Mouse (Mus musculus) kidney, adult 10 weeks (tissue): ENCODE data around the gene Cdiptos. TPM values are rescaled to one million over a fixed set of nuclear protein-coding genes. Genes with fewer than 3 reads are reported as not detected.

Experiments used
- polyA plus RNA-seq: library from polyadenylated mRNA; stranded (reverse); fragments of 350-450 nt; fragmentation: Illumina TruSeq; extraction: RNeasy Lipid Tissue Mini Kit (QIAGEN cat#74804); gene quantifications from one replicate; pipeline ENCODE4 v1.2.3, GENCODE M21; 2014; ENCODE audit warnings: low read depth, low replicate concordance

Gene Cdiptos
- not detected for polyA plus RNA-seq

DNA sequence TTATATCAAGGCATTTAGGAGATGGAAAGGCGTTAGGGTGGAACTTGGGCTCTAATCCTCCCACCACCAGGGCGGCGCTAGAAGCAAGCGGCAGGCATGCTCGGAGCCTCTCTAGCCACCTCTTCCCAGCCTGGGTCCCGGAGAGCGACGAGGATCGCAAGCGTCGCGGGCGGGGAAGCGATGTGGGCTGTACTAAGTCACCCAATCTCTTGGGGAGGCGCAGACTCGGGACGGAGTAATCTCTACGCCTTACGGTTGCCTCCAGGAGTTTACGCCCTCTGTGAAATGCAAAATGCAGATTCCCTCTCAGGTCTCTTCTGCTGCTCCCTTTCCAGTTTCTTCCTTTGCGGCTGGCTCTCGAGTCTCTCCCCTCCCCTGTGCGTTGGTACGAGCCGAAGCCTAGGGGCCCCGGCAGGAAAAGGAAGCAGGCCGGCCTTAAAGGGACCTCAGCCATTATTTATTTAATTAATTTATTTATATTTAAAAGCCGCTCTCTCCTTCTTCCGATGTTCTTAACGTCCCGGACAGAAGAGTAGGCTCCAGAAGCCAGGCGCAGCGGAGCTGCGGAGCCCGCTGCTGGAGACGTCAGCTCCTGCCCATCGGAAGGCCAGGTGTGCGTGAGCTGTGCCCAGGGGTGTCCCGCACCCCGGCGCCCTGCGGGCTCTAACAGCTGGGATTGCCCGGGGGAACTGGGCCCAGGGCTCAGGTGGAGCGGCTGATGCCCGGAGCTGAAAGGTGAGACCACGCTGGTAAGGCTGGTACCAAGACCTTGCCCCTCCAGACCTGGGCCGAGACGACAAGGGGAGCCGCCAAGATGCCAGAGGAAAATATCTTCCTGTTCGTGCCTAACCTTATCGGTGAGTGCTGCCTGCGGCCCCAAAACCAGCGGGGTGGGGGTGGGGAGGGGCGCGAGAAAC is at the start of gene Cdiptos:
Gene Cdiptos, minus strand, starts transcription at position 149 of the 917 bp plus-strand sequence.

DNA sequence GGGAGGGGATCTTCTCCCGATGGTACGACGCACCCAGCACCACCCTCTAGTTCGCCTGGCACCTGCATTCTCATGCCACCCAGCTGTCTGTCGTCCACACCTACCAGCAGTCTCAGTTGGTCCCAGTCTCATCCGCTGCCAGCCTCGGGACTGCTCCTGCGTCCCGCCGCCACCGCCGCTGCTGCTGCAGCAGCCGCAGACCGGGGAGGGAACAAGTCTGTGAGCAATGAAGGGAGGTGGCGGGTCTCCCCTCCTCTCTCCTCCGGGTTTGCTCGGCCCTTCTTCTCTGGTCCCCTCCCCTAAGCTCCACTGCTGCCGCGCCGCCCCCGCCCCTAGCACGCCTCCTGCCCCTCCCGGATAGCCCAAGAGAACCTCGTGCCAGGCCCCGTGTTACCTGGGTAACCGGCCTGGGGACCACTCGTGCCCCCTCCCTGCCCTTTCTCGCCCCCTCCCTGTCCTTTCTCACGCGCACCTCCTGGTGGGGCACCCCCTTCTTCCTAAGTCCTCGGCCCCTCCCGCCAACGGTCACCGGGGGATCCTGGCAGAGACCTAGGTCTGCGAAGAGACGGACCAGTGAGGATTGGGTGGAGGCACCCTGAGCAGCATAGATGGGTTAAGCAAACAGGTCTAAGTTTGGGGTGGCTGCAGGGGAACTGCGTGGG is 45.1 kb upstream of the Cdiptos start, which contains the start of the genes Gm42742 and Prrt2:
Gene Gm42742, minus strand, starts transcription at position 197 of the 662 bp plus-strand sequence.
Gene Prrt2, minus strand, starts transcription at position 311 of the 662 bp plus-strand sequence.

DNA sequence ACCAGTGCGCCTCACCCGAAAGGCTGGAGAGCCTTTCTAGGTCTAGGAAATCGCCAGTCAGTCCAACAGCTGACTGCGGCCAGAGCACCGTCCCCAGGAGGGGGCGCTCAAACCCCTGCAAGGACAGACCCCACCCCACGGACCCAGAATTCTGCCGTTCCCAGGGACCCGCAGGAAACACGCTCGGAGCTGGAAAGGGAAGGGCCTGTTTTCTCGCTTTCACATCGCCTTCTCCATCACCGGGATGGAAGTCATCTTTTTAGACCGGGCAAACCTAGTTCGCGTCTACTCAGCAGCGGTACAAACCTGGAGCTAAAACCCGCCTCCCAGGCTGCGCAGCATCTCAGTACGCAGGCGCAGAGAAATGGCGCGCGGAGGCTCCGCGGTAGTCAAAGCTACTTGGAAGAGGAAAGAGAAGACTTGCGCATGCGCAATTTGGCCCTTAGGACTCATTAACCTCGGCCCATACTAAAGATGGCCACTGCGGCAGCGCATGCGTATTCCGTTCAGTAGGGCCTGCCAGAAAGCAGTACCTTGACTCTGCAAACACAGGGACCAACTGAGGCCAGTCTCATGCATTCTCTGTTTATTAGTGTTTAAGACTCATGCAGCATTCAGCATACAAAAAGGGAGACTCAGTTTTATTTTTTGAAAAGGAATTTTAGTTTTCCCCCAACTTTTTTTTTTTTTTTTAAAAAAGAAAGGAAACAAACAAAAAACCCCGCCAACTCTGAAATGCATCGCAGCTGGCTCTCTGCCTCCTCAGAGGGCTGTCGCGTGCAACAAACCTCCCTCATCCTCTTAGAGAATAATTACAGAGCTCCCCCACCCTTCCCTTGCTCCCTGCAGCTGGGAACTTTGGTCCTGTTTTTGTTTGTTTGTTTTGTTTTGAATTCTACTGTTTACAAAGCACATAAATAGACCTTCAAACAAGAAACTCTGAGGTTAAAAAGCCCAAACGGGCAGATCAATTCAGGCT is 41.4 kb upstream of the Cdiptos start, which contains the start of gene Pagr1a:
Gene Pagr1a, minus strand, starts transcription at position 382 of the 979 bp plus-strand sequence.

DNA sequence TGATC is 40.4 kb upstream of the Cdiptos start, which contains the start of gene Pagr1b:
Gene Pagr1b, minus strand, starts transcription at position 4 of the 5 bp plus-strand sequence.

DNA sequence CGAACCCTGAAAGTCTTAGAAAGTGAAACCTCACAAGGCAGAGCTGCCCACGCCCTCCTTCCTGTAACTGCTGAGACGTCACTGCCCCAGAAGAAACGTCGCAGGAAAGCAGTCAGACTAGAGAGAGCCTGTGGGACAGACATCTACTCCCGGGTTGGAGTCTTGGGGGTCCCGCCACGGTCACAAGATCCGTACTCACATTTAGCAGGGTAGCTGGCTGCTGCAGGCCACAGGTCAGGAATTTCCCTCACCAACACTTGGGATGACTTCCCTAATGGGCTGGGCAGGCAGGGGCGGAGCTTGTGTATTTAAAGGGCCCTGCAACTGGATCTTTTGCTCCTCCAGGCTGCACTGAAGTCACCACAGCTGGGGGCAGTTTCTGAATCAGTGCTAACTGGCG is 38.4 kb upstream of the Cdiptos start, which contains the start of gene Mvp:
Gene Mvp, minus strand, starts transcription at position 302 of the 400 bp plus-strand sequence.

DNA sequence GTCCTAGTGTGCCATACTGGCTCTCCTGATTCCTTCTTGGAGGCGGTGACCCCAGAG is 177 bp downstream of the Cdiptos start, which contains the start of gene Cdipt:
Gene Cdipt, plus strand, starts transcription at position 22 of the 57 bp plus-strand sequence.

DNA sequence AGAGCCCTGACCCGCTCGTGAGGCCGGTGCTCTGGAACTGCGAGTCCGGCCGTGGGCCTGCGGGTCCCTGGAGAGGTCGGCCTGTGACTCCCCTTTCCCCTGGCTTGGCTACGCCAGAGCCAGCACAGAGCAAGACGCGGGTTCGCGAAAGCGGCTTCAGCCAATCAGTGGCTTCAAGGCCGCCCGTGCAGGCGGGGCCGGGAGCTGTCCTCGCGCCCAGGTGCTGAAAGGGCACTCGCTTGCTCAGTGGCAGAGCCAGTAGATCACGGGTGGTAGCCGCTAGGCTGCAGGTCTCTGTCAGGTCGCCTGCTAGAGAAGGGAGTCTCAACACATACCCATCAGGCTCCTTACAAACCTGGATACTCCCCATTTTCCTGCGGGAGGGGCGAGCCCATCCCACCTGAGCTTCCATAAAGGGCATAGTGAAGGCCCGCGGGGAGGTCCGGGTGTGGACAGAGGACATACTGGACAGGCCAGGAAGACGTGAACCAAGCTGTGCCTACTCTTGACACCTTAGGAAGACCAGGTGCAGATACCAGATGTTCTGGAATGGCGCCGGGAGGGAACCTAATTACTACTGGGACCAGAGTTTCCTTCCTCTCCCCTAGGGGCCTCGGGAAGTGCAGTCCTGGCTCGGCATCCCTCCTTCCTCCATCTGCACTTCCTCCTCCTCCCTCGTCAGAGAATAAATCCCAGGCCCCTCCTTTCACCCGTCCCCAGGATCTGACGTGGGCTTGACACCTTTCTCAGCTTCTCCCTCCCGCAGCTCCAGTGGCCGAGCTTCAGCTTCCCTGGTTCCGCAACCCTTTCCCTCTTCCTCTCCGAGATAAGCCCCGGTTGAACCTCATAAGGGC is 25.9 kb downstream of the Cdiptos start, which contains the start of gene Sez6l2:
Gene Sez6l2, plus strand, starts transcription at position 771 of the 854 bp plus-strand sequence.

DNA sequence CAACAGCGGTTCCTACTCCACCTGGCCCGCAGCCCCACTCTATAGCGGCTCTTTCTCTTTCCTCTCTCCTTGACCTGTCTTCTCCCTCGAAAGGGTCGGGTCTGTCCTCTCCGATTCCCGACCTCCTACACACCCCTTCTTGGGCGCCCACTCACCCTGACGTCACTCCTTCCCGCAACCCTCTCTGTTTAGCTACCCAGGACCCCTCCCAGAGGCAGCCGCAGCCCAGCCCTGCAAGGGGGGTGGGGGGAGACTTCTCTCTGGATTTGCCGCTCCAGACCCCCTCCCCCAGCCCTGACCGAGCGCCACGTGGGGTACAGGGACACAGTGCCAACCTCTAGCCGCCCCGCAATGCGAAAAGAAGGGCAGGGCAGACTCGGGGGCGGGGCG is 26.5 kb downstream of the Cdiptos start, which contains the start of gene Asphd1:
Gene Asphd1, minus strand, starts transcription at position 180 of the 390 bp plus-strand sequence.

DNA sequence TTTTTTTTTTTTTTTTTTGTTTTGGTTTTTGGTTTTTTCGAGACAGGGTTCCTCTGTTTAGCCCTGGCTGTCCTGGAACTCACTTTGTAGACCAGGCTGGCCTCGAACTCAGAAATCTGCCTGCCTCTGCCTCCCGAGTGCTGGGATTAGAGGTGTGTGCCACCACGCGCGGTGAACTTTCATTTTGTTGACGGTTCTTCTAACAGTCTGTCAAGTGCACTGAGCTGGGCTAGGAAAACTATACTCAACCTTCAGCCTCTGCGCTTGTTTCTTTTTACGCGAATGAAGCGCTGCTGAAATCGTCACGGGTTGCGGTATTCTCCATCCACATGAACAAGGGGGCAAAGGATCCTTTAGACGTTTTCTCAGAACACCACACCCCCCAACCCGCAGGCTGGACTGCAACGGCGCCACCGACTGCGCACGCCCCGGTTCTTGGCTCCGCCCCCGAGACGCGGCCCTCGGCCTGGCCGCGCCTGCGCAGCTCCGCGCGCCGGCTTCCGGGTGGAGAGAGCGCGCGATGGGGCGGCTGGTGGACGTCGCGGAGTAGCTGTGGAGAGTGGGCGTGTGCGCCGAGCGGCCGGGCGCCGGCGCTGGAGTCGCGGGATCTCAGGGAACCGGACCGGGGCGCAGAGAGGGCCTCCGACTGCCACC is 47.4 kb downstream of the Cdiptos start, which contains the start of gene Kctd13:
Gene Kctd13, plus strand, starts transcription at position 496 of the 654 bp plus-strand sequence.

DNA sequence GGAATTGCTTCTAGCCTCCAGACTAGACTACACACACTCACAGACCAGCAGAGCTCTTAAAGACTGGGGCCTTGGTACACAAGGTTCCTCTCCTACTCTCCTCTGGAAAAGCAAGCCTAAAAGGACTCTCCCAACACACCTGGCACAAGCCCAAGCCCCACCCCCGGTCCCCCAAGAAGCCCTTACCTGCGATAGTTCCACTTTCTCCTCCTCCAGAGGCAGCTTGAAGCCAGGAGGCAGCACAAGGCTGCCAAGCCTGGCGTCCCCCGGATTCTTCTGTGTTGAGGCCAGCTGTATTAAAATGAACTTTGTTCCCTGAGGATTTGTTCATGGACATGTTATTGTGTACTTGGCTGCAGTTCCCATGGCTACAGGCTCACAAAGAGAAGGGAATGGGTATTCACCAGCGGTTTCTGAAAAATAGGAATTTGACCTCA is 53.3 kb downstream of the Cdiptos start, which contains the start of gene Tmem219:
Gene Tmem219, minus strand, starts transcription at position 294 of the 437 bp plus-strand sequence.

Other genes starting within 250 kb of the Cdiptos start
- gene Mapk3, start 216.5 kb downstream of the Cdiptos start, polyA plus RNA-seq: 6.5 TPM
- 9.9 TPM for gene Gdpd3, start 209.8 kb downstream of the Cdiptos start, polyA plus RNA-seq
- 13.0 TPM for gene Ypel3, start 199.1 kb downstream of the Cdiptos start, polyA plus RNA-seq
- gene Tbx6, start 194.6 kb downstream of the Cdiptos start, polyA plus RNA-seq: not detected
- 29.0 TPM for gene Ppp4c, start 183.6 kb downstream of the Cdiptos start, polyA plus RNA-seq
- gene Fam57b, start 178.4 kb downstream of the Cdiptos start, polyA plus RNA-seq: not detected
- not detected for gene 4930451I11Rik, start 144.5 kb downstream of the Cdiptos start, polyA plus RNA-seq
- gene Doc2a, start 128.7 kb downstream of the Cdiptos start, polyA plus RNA-seq: not detected
- gene Hirip3, start 114.1 kb downstream of the Cdiptos start, polyA plus RNA-seq: 10.3 TPM
- gene Ino80e, start 113.7 kb downstream of the Cdiptos start, polyA plus RNA-seq: 10.2 TPM
- gene Taok2, start 91.4 kb downstream of the Cdiptos start, polyA plus RNA-seq: 6.5 TPM
- 6.4 TPM for gene Tmem219, start 53.2 kb downstream of the Cdiptos start, polyA plus RNA-seq
- gene Kctd13, start 47.2 kb downstream of the Cdiptos start, polyA plus RNA-seq: 1.1 TPM
- not detected for gene Asphd1, start 26.5 kb downstream of the Cdiptos start, polyA plus RNA-seq
- gene Sez6l2, start 25.5 kb downstream of the Cdiptos start, polyA plus RNA-seq: not detected
- gene Cdipt, start 184 bp downstream of the Cdiptos start, polyA plus RNA-seq: 10.3 TPM
- 0.53 TPM for gene Mvp, start 38.5 kb upstream of the Cdiptos start, polyA plus RNA-seq
- gene Pagr1b, start 40.4 kb upstream of the Cdiptos start, polyA plus RNA-seq: not detected
- gene Pagr1a, start 41.3 kb upstream of the Cdiptos start, polyA plus RNA-seq: not detected
- gene Gm42742, start 45.0 kb upstream of the Cdiptos start, polyA plus RNA-seq: 0.61 TPM
- not detected for gene Prrt2, start 45.1 kb upstream of the Cdiptos start, polyA plus RNA-seq
- gene Maz, start 50.9 kb upstream of the Cdiptos start, polyA plus RNA-seq: 15.0 TPM
- not detected for gene Kif22, start 66.4 kb upstream of the Cdiptos start, polyA plus RNA-seq
- not detected for gene Zg16, start 111.2 kb upstream of the Cdiptos start, polyA plus RNA-seq
- 0.73 TPM for gene AI467606, start 115.3 kb upstream of the Cdiptos start, polyA plus RNA-seq
- gene Qprt, start 146.1 kb upstream of the Cdiptos start, polyA plus RNA-seq: 22.6 TPM
- gene Spn, start 161.7 kb upstream of the Cdiptos start, polyA plus RNA-seq: 0.65 TPM
- 11.2 TPM for gene Cd2bp2, start 220.0 kb upstream of the Cdiptos start, polyA plus RNA-seq
- gene Tbc1d10b, start 232.4 kb upstream of the Cdiptos start, polyA plus RNA-seq: 1.9 TPM
- gene Mylpf, start 232.8 kb upstream of the Cdiptos start, polyA plus RNA-seq: not detected